13 mouse cellular contexts compared by ENCODE assay signal in the genomic region with DNA sequence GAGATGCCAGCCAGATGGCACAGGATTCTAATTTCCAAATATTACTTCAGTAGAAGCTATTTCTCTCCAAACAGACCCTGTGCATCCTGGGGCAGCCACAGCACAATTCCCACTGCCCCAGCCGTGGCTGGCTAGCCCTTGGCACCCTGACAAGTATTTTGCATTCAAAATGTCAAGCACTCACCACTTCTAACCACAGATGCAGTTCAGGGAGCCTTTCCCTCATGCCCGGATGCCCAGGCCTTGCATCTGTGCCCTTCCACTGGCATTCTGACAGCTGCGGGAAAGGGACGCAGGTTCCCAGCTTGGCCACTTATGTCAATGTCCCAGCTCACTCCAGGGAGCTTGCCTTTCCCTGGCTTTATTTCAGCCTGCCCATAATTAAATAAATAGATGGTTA.
DNase-seq lines count a peak whose midpoint lies in the region; ATAC-seq lines count a peak whose summit lies in the region.
"Had no signal": no experiment of that assay in that cellular context is flagged by ENCODE, and none has a peak within 500 bp of the region (broad histone marks: within the 10 kb centered on the region; RNA-seq: fewer than 3 reads in every experiment).

No protein-coding gene starts in this region.

- no peaks in the 10 kb centered on the region for H3K36me3 ChIP-seq in forebrain, embryonic 14.5 days (ENCODE audit: control insufficient read depth, insufficient read depth, low read length)
- H3K36me3 ChIP-seq in forebrain, embryonic 10.5 days (replicated peaks), result no peaks in the 10 kb centered on the region
- H3K36me3 ChIP-seq in kidney, embryonic 15.5 days, result no peaks in the 10 kb centered on the region
- H3K36me3 ChIP-seq: limb, embryonic 15.5 days; midbrain, embryonic 13.5 days had no signal

- H3K9me3 ChIP-seq in forebrain, embryonic 14.5 days (replicated peaks; ENCODE audit: control insufficient read depth, low read length), result no peaks in the 10 kb centered on the region
- H3K9me3 ChIP-seq in forebrain, embryonic 10.5 days, result no peaks in the 10 kb centered on the region
- H3K9me3 ChIP-seq in kidney, embryonic 15.5 days (replicated peaks), result no peaks in the 10 kb centered on the region
- H3K9me3 ChIP-seq: limb, embryonic 15.5 days; midbrain, embryonic 13.5 days had no signal

- ATAC-seq in forebrain, embryonic 14.5 days, result no peak
- no peak for ATAC-seq in kidney, embryonic 15.5 days (replicated peaks; ENCODE audit: low FRiP score)
- ATAC-seq: intestine, postnatal 0 days; midbrain, embryonic 13.5 days had no signal

- no peaks in the 10 kb centered on the region for H3K27me3 ChIP-seq in forebrain, embryonic 14.5 days (replicated peaks; ENCODE audit: control insufficient read depth, insufficient read depth, low read length)
- no peaks in the 10 kb centered on the region for H3K27me3 ChIP-seq in forebrain, embryonic 10.5 days (ENCODE audit: poor library complexity, severe bottlenecking)
- no peaks in the 10 kb centered on the region for H3K27me3 ChIP-seq in kidney, embryonic 15.5 days
- H3K27me3 ChIP-seq: CH12.LX; limb, embryonic 15.5 days; midbrain, embryonic 13.5 days had no signal

- H3K4me1 ChIP-seq in forebrain, embryonic 14.5 days (ENCODE audit: control insufficient read depth, insufficient read depth, low read length), result no peaks in the 10 kb centered on the region
- H3K4me1 ChIP-seq in forebrain, embryonic 10.5 days, result no peaks in the 10 kb centered on the region
- H3K4me1 ChIP-seq in kidney, embryonic 15.5 days, result no peaks in the 10 kb centered on the region
- H3K4me1 ChIP-seq: limb, embryonic 15.5 days; midbrain, embryonic 13.5 days had no signal

- H3K27ac ChIP-seq in forebrain, embryonic 14.5 days (ENCODE audit: low read depth, low read length), result no peak overlapping the region
- H3K27ac ChIP-seq in forebrain, embryonic 10.5 days, result no peak overlapping the region
- H3K27ac ChIP-seq in kidney, embryonic 15.5 days, result no peak overlapping the region
- H3K27ac ChIP-seq: limb, embryonic 15.5 days; midbrain, embryonic 13.5 days had no signal

- WGBS in forebrain, embryonic 14.5 days, result 35% methylated on average over 4 of the region's 4 CpGs
- 82% methylated on average over 4 of the region's 4 CpGs for WGBS in forebrain, embryonic 10.5 days
- WGBS in kidney, embryonic 15.5 days, result 74% methylated on average over 4 of the region's 4 CpGs

- DNase-seq in forebrain, embryonic 14.5 days (ENCODE audit: low spot score), result peak; percentile 49
- no peak for DNase-seq in forebrain, embryonic 10.5 days (ENCODE audit: extremely low spot score, low spot score)
- DNase-seq in kidney, postnatal 4 days, result peak; percentile 6 to 16
- DNase-seq in Muller cell, postnatal 12 days (ENCODE audit: inconsistent ontology term), result peak; percentile 92
- peak; percentile 16 for DNase-seq in brain, adult 2 months (ENCODE audit: low read depth, low spot score)
- no peak for DNase-seq in embryo, embryonic 11 days
- no peak for DNase-seq in testis, postnatal 10 days (ENCODE audit: low spot score)
- DNase-seq: cerebellum, adult 11-12 months had no signal

- no peak overlapping the region for H3K4me2 ChIP-seq in forebrain, embryonic 14.5 days (ENCODE audit: low read length)
- no peak overlapping the region for H3K4me2 ChIP-seq in kidney, embryonic 15.5 days
- H3K4me2 ChIP-seq: limb, embryonic 15.5 days; midbrain, embryonic 13.5 days had no signal

- no peak overlapping the region for H3K9ac ChIP-seq in forebrain, embryonic 14.5 days (ENCODE audit: low read length)
- no peak overlapping the region for H3K9ac ChIP-seq in kidney, embryonic 15.5 days
- H3K9ac ChIP-seq: limb, embryonic 15.5 days; midbrain, embryonic 13.5 days had no signal

- H3K4me3 ChIP-seq in forebrain, embryonic 14.5 days (ENCODE audit: low read depth, low read length), result no peak overlapping the region
- H3K4me3 ChIP-seq in forebrain, embryonic 10.5 days, result no peak overlapping the region
- H3K4me3 ChIP-seq in kidney, embryonic 15.5 days (replicated peaks), result no peak overlapping the region
- H3K4me3 ChIP-seq: limb, embryonic 15.5 days; midbrain, embryonic 13.5 days had no signal

Comparison
In these comparisons a context has a peak if more than half of its experiments do, and no peak if none do; other contexts are left out.
1. DNase-seq: peak in forebrain, embryonic 14.5 days (single experiment), kidney, postnatal 4 days (2 of 2), Muller cell, postnatal 12 days (single experiment) and brain, adult 2 months (single experiment); none in forebrain, embryonic 10.5 days (single experiment), embryo, embryonic 11 days (single experiment) and testis, postnatal 10 days (single experiment).